22 mouse cellular contexts compared by ENCODE assay signal in genomic region chr12:82801736-82802135, GRCm38 (mm10).
DNase-seq lines count a peak whose midpoint lies in the region; ATAC-seq and TF ChIP-seq lines count a peak whose summit lies in the region.
"Had no signal": no experiment of that assay in that cellular context is flagged by ENCODE, and none has a peak within 500 bp of the region (broad histone marks: within the 10 kb centered on the region; RNA-seq: fewer than 3 reads in every experiment).

No protein-coding gene starts in this region.

- H3K9ac ChIP-seq in midbrain, embryonic 13.5 days (replicated peaks): no peak overlapping the region
- no peak overlapping the region for H3K9ac ChIP-seq in midbrain, postnatal 0 days (replicated peaks; ENCODE audit: low read length, poor library complexity, severe bottlenecking)
- H3K9ac ChIP-seq: heart, embryonic 15.5 days; hindbrain, embryonic 14.5 days had no signal

- intact Hi-C loops in heart, postnatal 36 days (cut with DNase I): no loop called here

- H3K4me1 ChIP-seq in midbrain, embryonic 13.5 days (replicated peaks): no peaks in the 10 kb centered on the region
- no peaks in the 10 kb centered on the region for H3K4me1 ChIP-seq in midbrain, postnatal 0 days (ENCODE audit: insufficient read depth, low read length)
- no peaks in the 10 kb centered on the region for H3K4me1 ChIP-seq in brown adipose tissue, adult 24 weeks (ENCODE audit: control insufficient read depth, insufficient read depth, insufficient read length, low read length)
- H3K4me1 ChIP-seq: hindbrain, embryonic 10.5 days had no signal

- no peak for TF ChIP-seq CTCF in midbrain, postnatal 0 days (IDR thresholded peaks at IDR 0.05)

- no peaks in the 10 kb centered on the region for H3K9me3 ChIP-seq in midbrain, embryonic 13.5 days
- no peaks in the 10 kb centered on the region for H3K9me3 ChIP-seq in midbrain, postnatal 0 days (ENCODE audit: low read length)
- H3K9me3 ChIP-seq: heart, embryonic 15.5 days; hindbrain, embryonic 10.5 days had no signal

- ATAC-seq in midbrain, embryonic 13.5 days: no peak
- no peak for ATAC-seq in midbrain, postnatal 0 days (ENCODE audit: low FRiP score)
- ATAC-seq: activated CD4-positive, CD25-positive, alpha-beta regulatory T cell, adult 4 months; forebrain, embryonic 14.5 days; Patski had no signal

- H3K27ac ChIP-seq in midbrain, embryonic 13.5 days: peak overlapping the region; percentile 57; the same call in 1 of the 2 replicates
- H3K27ac ChIP-seq in midbrain, postnatal 0 days (ENCODE audit: low read depth, low read length): no peak overlapping the region
- H3K27ac ChIP-seq in brown adipose tissue, adult 24 weeks (replicated peaks; ENCODE audit: low read depth, low read length): peak overlapping the region; percentile 18; the same call in 1 of the 2 replicates
- H3K27ac ChIP-seq: heart, adult 2 months; heart, embryonic 15.5 days; hindbrain, embryonic 10.5 days; hindbrain, embryonic 14.5 days had no signal

- H3K4me3 ChIP-seq in midbrain, embryonic 13.5 days (replicated peaks): no peak overlapping the region
- no peak overlapping the region for H3K4me3 ChIP-seq in midbrain, postnatal 0 days (ENCODE audit: low read depth, low read length)
- no peak overlapping the region for H3K4me3 ChIP-seq in brown adipose tissue, adult 24 weeks (ENCODE audit: insufficient read depth, low read depth, low read length)
- H3K4me3 ChIP-seq: heart, adult 2 months; heart, embryonic 15.5 days; hindbrain, embryonic 10.5 days had no signal

- no peak overlapping the region for H3K4me2 ChIP-seq in midbrain, embryonic 13.5 days (replicated peaks)
- H3K4me2 ChIP-seq in midbrain, postnatal 0 days (ENCODE audit: low read depth, low read length, poor library complexity, severe bottlenecking): no peak overlapping the region
- H3K4me2 ChIP-seq: heart, embryonic 11.5 days; heart, embryonic 15.5 days; hindbrain, embryonic 14.5 days had no signal

- H3K27me3 ChIP-seq in midbrain, embryonic 13.5 days: no peaks in the 10 kb centered on the region
- no peaks in the 10 kb centered on the region for H3K27me3 ChIP-seq in midbrain, postnatal 0 days (ENCODE audit: insufficient read depth, low read length)
- H3K27me3 ChIP-seq: CH12.LX; heart, embryonic 15.5 days; Patski had no signal

- H3K36me3 ChIP-seq in midbrain, embryonic 13.5 days: no peaks in the 10 kb centered on the region
- no peaks in the 10 kb centered on the region for H3K36me3 ChIP-seq in midbrain, postnatal 0 days (ENCODE audit: insufficient read depth, low read length)
- H3K36me3 ChIP-seq: heart, embryonic 15.5 days; hindbrain, embryonic 10.5 days had no signal

- peak; percentile 63 for DNase-seq in heart, adult 11 months
- DNase-seq in heart, postnatal 36 days: no peak
- DNase-seq in midbrain, postnatal 0 days (ENCODE audit: low spot score): no peak
- DNase-seq in telencephalon, adult 2 months (ENCODE audit: low read depth, low spot score): peak; percentile 74
- no peak for DNase-seq in kidney, adult 18-20 months
- DNase-seq: adrenal gland, postnatal 14 days; cerebellum, adult 11 months; cerebellum, adult 9-10 months; cerebellum, postnatal 25 days; gastrocnemius, postnatal 10 days; heart, adult 2 months; heart, postnatal 14 days had no signal

- 83% methylated on average over 6 of the region's 6 CpGs for WGBS in midbrain, embryonic 13.5 days
- WGBS in midbrain, postnatal 0 days: 86% methylated on average over 6 of the region's 6 CpGs

Comparison
In these comparisons a context has a peak if more than half of its experiments do, and no peak if none do; other contexts are left out.
1. DNase-seq: peak in heart, adult 11 months (single experiment) and telencephalon, adult 2 months (single experiment); none in heart, postnatal 36 days (0 of 2), midbrain, postnatal 0 days (single experiment) and kidney, adult 18-20 months (single experiment).